Mouse (Mus musculus) liver, postnatal 0 days (tissue): ENCODE results near the gene Igfbp7. TPM values are rescaled to one million over a fixed set of nuclear protein-coding genes. Genes with fewer than 3 reads are reported as not detected.

Experiments
- ATAC-seq: fragments of 200-750 bp; cut with Nextera tagmentation; 2 replicates; pipeline ENCODE4 v1.8.0; 2017; ENCODE audit warnings: mild to moderate bottlenecking, moderate library complexity
- DNase-seq: peaks from one replicate; pipeline ENCODE4 v3.0.0-alpha.2; 2016
- H3K27ac ChIP-seq: fragments of 300-500 bp; sonication (generic); 2 replicates; pipeline ENCODE4 v1.5.1; 2014; ENCODE audit warnings: antibody characterized with exemption, moderate library complexity, mild to moderate bottlenecking, low read depth
- H3K27me3 ChIP-seq: fragments of 300-500 bp; sonication (generic); 2 replicates; pipeline ENCODE4 v1.6.1; 2014; ENCODE audit warnings: low read length, control low read depth, mixed read lengths; ENCODE audit not compliant: insufficient read depth
- H3K36me3 ChIP-seq: fragments of 300-500 bp; sonication (generic); replicated peaks from 2 replicates; pipeline ENCODE4 v1.6.1; 2014; ENCODE audit warnings: mild to moderate bottlenecking, control low read depth, low read length, moderate library complexity, mixed read lengths; ENCODE audit not compliant: insufficient read depth
- H3K4me1 ChIP-seq: fragments of 300-500 bp; sonication (generic); 2 replicates; pipeline ENCODE4 v1.6.1; 2014; ENCODE audit warnings: antibody characterized with exemption, mild to moderate bottlenecking, control low read depth; ENCODE audit not compliant: insufficient read depth
- H3K4me2 ChIP-seq: fragments of 300-500 bp; sonication (generic); 2 replicates; pipeline ENCODE4 v1.6.1; 2014; ENCODE audit warnings: low read depth, mild to moderate bottlenecking, low read length, moderate library complexity, mixed read lengths
- H3K4me3 ChIP-seq: fragments of 300-500 bp; sonication (generic); 2 replicates; pipeline ENCODE4 v1.5.1; 2014; ENCODE audit warnings: low read depth, low read length
- H3K9ac ChIP-seq: fragments of 300-500 bp; sonication (generic); replicated peaks from 2 replicates; pipeline ENCODE4 v1.6.1; 2014; ENCODE audit warnings: mild to moderate bottlenecking, moderate library complexity
- H3K9me3 ChIP-seq: fragments of 300-500 bp; sonication (generic); 2 replicates; pipeline ENCODE4 v1.6.1; 2016; ENCODE audit warnings: mild to moderate bottlenecking, control low read depth, low read length, mixed read lengths
- CTCF ChIP-seq: sonication (generic); IDR thresholded peaks from 2 replicates; pipeline ENCODE4 v1.5.1; 2016; ENCODE audit warnings: antibody characterized with exemption, low read depth
- EP300 ChIP-seq: IDR thresholded peaks from 2 replicates; pipeline ENCODE4 v1.6.1; 2016; ENCODE audit warnings: antibody characterized with exemption, low read depth, mild to moderate bottlenecking
- WGBS: fragments of 180-500 bp; shearing (Covaris S2); extraction: QIAGEN DNeasy Blood & Tissue Kit; methylation state at CpG from one replicate; pipeline ENCODE4 v1.1.7; 2014; ENCODE audit not compliant: insufficient replicate concordance; 5-methylcytosine and 5-hydroxymethylcytosine counted together
- polyA plus RNA-seq: library from polyadenylated mRNA; unstranded; fragments of >200 nt; fragmentation: Nextera tagmentation; extraction: Ambion mirVana; gene quantifications from 2 replicates; pipeline ENCODE4 v1.2.1, GENCODE M21; 2015

The Igfbp7 gene
- polyA plus RNA-seq, 1 experiment from 2014 or later: 89.6 TPM

GRCm38 (mm10) chr5:77355307-77356265 lies 52.3 kb downstream of the Igfbp7 start:
- 68% methylated on average over 19 of the region's 19 CpGs for WGBS
- Histone ChIP-seq H3K9me3 (no peaks in the 10 kb centered on the region), H3K4me2 (no peak overlapping the region), H3K4me3 (no peak overlapping the region), H3K4me1 (peaks cover 15% of the 10 kb centered on the region), H3K27me3 (no peaks in the 10 kb centered on the region), H3K36me3 (no peaks in the 10 kb centered on the region), H3K27ac (peak overlapping the region; percentile 48; the same call in 1 of the 2 replicates), H3K9ac (no peak overlapping the region)
- DNase-seq (no peak), ATAC-seq (no peak)
- TF ChIP-seq CTCF (no peak), EP300 (no peak)

- H3K4me3 ChIP-seq: no peak overlapping the region
- peak overlapping the region; percentile 41 for H3K4me2 ChIP-seq
- no peak for TF ChIP-seq EP300
- TF ChIP-seq CTCF: peak; percentile 97
- no peaks in the 10 kb centered on the region for H3K9me3 ChIP-seq
- WGBS: 5% methylated on average over 16 of the region's 16 CpGs
- DNase-seq (peak; percentile 86), ATAC-seq (peak; percentile 63)
- no peak overlapping the region for H3K9ac ChIP-seq
- H3K27me3 ChIP-seq: no peaks in the 10 kb centered on the region
- no peak overlapping the region for H3K27ac ChIP-seq
- H3K4me1 ChIP-seq: peaks cover 15% of the 10 kb centered on the region
- H3K36me3 ChIP-seq: peaks cover 5% of the 10 kb centered on the region
Observed at GRCm38 (mm10) chr5:77354361-77354787, 53.5 kb downstream of the Igfbp7 start.

GRCm38 (mm10) chr5:77351691-77352090 lies 56.1 kb downstream of the Igfbp7 start:
- no peak overlapping the region for H3K4me2 ChIP-seq
- TF ChIP-seq CTCF: no peak
- no peak for TF ChIP-seq EP300
- 0 out of 2 replicates have a peak, but pooled peaks cover 2% of the 10 kb centered on the region for H3K4me1 ChIP-seq
- no peak overlapping the region for H3K27ac ChIP-seq
- no peaks in the 10 kb centered on the region for H3K27me3 ChIP-seq
- H3K4me3 ChIP-seq: no peak overlapping the region
- no peak overlapping the region for H3K9ac ChIP-seq
- H3K36me3 ChIP-seq: peaks cover 21% of the 10 kb centered on the region
- DNase-seq (no peak), ATAC-seq (no peak)
- WGBS: 84% methylated on average over 9 of the region's 9 CpGs
- H3K9me3 ChIP-seq: no peaks in the 10 kb centered on the region

- H3K9ac ChIP-seq: no peak overlapping the region
- H3K4me3 ChIP-seq: no peak overlapping the region
- DNase-seq (no peak), ATAC-seq (no peak)
- no peak overlapping the region for H3K4me2 ChIP-seq
- no peak for TF ChIP-seq EP300
- TF ChIP-seq CTCF: 0 out of 2 replicates have a peak, but pooled peaks have one; percentile 11
- 88% methylated on average over 15 of the region's 15 CpGs for WGBS
- H3K9me3 ChIP-seq: no peaks in the 10 kb centered on the region
- no peak overlapping the region for H3K27ac ChIP-seq
- H3K27me3 ChIP-seq: no peaks in the 10 kb centered on the region
- peaks cover 33% of the 10 kb centered on the region for H3K36me3 ChIP-seq
- H3K4me1 ChIP-seq: 0 out of 2 replicates have a peak, but pooled peaks cover 2% of the 10 kb centered on the region
Observed at GRCm38 (mm10) chr5:77349971-77350658, 57.7 kb downstream of the Igfbp7 start.

- no peaks in the 10 kb centered on the region for H3K4me1 ChIP-seq
- no peaks in the 10 kb centered on the region for H3K9me3 ChIP-seq
- no peak overlapping the region for H3K27ac ChIP-seq
- no peaks in the 10 kb centered on the region for H3K27me3 ChIP-seq
- ATAC-seq: no peak
- no peak overlapping the region for H3K9ac ChIP-seq
- peaks cover 43% of the 10 kb centered on the region for H3K36me3 ChIP-seq
- DNase-seq: no peak
- no peak overlapping the region for H3K4me3 ChIP-seq
- no peak overlapping the region for H3K4me2 ChIP-seq
- WGBS: 94% methylated on average over 8 of the region's 8 CpGs
- TF ChIP-seq CTCF (no peak), EP300 (no peak)
Observed at GRCm38 (mm10) chr5:77348901-77349300, 58.9 kb downstream of the Igfbp7 start.

GRCm38 (mm10) chr5:77340033-77340432 lies 67.8 kb downstream of the Igfbp7 start:
- Histone ChIP-seq H3K27ac (peak overlapping the region; percentile 64), H3K9me3 (no peaks in the 10 kb centered on the region), H3K27me3 (no peaks in the 10 kb centered on the region), H3K4me2 (no peak overlapping the region), H3K4me3 (no peak overlapping the region), H3K9ac (no peak overlapping the region), H3K36me3 (peaks cover 78% of the 10 kb centered on the region), H3K4me1 (no peaks in the 10 kb centered on the region)
- ATAC-seq (peak; percentile 97), DNase-seq (no peak)
- 82% methylated on average over 4 of the region's 4 CpGs for WGBS
- no peak for TF ChIP-seq EP300
- TF ChIP-seq CTCF: no peak
